Mouse (Mus musculus) spleen, adult 12 weeks (tissue): ENCODE measurements around the gene Lcor.

Source experiments
- DNase-seq: peaks from one replicate; pipeline ENCODE4 v3.0.0; 2022; ENCODE audit warnings: low spot score

Gene Lcor

DNA sequence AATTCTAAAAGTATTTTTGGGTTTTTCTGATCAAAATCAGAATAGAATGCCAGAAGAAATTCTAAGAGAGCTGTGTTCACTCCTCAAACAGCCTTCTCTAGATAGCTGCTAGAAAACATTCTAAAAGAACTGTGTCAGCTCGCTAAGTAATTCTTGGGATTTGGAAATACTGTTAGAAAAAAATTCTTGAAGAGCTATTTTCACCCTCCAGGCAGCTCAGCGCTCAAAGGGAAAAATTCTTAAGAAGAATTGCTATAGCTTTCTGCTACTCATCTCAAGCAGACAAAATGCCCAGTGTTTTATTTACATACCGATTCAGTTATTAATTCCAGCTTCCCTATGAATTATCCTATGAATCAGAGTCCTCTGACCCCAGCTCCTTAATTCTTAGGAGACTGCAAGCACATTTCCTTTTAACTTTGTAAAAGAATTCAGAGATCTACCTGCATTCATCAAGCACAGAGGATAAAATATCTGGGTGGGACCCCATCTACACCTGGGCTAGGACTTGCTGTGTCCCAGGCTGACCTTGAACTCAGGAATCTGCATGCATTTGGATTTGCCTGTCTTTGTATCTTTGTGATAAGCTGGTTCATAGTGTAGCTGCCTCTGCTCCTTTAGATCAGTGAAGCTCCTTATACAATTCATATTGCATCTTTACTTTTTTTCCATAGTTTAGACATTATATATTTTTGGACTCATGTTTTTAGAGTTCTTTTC is 5.7 kb upstream of the Lcor start:
- DNase-seq, result no peak

DNA sequence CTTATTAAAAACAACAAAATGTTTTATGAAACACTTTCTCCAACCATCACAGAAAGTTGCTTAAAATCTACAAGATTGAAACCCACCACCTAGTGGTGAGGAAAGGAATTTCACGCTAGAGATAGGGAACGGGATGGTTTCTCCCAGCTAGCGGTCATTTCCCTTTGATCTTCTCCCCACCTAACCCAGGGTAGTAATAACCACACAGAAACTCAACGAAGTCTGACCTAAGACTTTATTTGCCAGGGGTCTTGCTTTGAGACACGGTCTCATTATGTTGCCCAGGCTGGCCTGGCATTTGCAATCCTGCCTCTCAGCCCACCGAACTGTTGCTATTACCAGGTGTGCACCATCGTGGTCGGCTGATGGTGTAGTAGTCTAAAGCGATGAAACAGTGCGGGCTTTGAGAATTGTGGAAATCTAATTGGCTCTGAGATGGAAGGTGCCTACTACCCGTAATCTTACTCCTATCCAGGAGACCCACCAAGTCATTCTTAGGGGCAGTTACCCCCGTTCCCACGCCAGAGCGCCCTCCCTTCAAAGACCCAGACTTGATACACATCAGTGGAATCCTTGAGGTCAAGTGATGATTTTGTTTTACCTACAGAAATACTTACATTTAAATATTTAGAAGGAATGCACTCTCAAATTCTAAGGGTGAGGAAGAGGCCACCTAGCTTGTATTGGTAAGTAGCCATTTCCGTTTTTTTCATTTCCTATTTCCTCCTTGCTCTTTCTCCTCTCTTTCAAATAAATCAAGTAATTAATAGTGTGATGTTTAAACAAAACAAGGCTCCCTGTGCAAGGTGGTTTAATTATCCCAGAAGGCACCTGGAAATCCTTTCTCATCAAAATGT is 1.2 kb upstream of the Lcor start:
- DNase-seq, result peak; percentile 62

DNA sequence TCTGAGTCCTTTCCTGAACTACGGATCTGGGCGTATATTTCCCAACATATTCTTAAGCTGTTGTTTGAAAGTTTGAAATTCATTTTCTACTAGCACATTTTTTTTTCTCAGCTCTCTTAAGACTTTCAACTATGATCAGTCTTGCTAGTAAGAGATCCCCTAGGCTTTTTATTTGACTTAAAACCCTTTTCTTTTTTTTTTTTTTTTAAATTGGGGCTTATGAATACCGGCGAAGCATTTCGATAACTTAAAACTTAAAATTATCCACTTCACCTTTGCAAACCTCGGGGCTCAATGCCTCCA is 599 bp upstream of the Lcor start:
- DNase-seq, result no peak

DNA sequence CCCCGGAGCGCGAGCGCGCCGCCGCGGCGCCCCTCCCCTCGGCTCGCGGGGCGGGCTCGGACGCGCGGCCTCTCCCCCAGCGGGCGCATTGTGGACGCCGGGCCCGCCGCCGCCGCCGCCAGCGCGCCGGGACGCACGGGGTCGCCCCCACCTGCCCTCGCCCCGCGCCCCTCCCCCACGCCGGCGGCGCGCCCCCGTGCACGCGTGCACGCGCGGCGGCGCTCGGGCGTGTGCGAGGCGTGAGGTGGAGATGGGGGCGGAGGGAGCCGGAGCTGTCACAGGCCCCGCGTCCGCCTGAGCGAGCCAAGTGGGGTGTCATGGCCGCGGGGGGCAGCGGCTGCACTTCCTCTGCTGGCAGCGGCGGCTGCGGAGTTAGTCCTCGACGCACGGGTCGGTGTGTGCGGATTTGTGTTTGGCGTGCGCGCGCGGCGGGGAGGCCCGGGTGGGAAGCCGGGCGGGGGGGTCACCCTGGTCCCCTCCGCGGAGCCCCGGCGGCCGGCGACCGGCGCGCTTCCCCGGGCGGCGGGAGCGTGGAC is 540 bp downstream of the Lcor start:
- DNase-seq, result peak; percentile 63

DNA sequence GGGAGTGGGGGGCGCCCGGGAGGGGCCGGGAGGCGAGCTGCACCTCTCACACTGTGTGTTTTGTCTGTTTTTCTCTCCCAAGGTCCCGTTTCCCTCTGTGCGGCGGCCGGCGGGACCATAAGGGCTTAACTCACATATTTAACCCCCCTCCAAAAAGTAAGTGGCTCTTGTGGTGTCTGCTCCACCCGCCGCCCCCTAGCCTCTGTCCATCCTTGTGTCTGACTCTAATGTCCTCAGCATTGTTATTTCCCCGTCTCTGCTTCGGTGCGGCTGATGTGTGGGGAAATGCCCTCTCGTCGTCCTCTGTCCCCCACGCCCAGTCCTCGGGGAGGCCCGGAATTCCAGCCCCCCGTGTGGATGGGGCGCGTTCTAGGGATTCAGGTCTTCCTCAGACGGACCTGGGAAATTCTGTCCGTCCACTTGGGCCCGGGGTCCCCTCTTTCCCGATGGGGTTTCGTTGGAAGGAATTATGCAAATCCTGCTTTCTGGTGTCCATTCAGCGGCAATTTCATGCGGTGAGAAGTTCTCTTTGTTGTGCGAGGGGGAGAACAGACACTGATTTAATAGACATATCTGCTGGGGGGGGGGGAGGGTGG is 1.1 kb downstream of the Lcor start:
- DNase-seq, result peak; percentile 12

DNA sequence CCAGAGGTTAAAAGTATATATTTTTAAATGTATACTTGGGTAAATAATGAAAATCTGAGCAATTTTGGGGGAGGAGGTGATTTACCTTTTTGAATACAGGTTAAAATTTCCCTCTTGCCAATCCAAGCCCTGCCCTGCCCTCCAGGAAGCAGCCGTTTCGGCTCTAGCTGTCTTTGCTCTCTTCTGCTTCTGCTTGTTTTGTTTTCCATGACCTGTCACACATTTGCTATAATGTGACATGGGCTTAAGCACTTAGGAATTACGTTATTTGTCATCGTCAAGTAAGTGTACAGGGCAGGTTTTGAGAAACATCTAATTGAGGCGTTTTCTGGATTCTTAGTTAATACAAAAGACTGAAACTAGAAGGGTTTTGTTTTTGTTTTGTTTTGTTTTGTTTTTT is 1.9 kb downstream of the Lcor start:
- DNase-seq, result no peak

DNA sequence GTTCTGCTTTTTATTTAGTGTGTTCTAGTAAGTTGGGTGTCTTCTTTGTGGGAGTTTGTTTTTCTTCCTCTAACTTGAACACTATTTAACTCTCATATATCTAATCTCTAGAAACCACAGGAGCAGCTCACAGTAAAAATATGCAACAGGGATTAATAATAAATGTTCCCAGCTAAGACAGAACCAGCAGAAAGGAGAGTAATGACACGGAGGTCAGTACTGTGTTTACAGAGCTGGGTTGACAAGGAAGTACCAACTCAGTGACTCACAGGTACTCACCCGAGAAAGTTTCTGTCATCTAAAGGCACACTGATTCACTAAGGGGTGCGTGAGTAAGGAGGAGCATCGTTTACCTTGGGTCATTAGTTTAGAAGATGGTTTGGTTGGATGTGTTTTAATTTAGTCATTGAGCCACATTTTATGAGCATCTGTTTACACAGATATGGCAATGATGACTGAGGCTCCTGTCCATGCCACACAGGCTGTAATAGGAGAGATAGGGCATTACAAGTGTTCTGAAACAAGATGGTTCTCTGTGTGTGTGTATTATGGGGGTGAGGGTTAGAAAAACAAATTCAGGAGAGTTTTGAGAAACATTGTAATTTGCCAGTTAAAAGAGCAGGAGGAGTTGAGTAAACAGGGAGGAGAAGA is 13.1 kb downstream of the Lcor start:
- no peak for DNase-seq

DNA sequence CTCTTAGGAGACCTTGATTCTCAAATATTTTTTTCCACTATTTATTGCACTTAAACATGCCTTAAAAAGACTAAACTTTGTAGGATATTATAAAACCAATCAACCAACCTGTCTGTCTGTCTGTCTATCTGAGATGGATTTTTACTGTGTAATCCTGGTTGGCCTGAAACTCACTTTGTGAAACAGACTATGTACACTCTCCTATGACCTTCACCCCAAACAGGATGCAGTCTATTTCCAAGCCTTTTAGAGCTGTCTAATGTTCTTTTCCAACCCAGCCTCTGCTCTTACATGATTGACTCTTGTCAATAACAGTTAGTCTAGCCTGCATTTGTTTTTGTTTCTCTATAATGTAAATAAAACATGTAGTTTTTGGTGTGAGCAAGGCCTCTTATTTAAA is 13.6 kb downstream of the Lcor start:
- no peak for DNase-seq

DNA sequence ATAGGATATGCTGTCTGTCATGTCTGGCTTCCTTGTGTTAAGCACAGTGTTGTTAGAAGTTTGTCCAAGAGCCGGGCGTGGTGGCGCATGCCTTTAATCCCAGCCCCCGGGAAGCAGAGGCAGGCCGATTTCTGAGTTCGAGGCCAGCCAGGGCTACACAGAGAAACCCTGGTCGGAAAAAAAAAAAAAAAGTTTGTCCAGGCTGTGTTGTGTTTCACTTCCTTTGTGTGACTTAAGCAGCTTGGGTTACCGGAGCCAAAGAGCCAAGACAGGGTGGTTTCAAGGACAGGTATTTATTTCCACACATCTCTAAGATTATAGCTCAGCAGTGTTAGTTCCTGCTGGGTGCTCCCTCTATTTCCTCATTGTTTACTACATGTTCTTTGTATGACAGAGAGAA is 25.4 kb downstream of the Lcor start:
- DNase-seq, result no peak

DNA sequence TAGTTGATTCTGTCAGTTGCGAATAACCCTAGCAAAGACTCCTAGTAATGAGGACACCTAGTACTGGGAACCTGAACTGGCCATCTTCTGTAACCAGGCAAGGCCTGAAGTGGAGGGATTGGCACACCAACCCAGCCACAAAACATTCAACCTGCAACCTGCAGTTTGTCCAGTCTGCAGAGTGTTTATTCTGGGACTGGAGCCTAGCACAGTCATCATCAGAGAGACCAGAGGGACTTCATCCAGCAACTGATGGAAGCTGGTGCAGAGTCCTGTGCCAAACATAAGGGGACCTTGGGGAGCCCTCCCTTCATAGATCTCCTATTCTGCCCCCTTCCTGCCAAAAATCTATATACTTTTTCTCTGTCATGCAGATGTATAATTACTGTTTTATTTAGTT is 32.4 kb downstream of the Lcor start:
- DNase-seq, result no peak

DNA sequence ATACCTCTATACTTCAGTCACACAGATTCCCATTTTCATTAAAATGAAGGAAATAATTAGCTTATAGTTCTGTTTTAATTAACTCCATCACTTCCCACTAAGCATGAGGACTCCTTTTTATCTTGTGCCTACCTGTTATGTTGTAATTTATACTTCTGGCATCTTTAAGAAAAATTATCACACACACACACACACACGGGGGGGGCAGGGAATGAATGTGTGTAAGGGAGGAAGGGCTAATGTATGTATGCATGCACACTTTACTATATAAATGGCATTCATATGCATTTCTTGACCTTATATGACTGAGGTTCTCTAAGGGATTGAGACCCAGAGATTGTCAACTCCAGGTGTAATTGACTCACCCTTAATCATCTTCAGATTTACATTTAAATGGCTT is 33.1 kb downstream of the Lcor start:
- DNase-seq, result no peak

DNA sequence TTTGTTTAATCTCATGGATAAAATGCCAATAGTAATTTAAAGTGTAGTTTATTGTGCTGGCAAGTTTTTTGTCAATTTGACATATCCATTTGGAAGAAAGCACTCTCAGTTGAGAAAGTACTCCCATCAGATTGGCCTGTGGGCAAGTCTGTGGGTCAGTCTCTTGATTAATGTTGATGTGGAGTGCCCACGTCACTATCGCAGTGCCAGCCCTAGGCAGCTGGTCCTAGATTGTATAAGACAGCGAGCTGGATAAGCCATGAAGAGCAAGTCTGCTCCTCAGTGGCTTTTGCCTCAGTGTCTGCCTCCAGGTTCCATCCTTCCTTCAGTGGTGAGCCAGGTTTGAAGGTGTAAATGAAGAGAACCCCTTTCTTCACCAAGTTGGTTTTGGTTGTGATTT is 34.6 kb downstream of the Lcor start:
- DNase-seq, result no peak

DNA sequence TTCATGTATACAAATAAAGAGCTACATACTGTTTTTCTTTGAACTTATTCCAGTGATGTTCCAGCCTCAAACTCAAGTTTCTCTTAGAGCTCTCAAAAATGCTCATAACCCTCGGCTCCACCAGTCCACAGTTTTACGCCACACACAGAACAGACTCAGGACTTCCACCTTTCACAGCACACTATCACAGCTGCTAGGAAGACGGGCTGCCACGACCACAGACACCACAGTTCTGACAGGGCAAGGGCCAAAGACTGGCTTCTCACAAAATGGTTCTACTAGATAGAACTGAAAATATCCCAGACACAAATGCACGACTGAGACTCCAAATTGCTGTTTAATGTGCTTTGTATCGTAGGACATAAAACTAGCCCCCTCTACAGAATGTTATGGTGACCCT is 36.7 kb downstream of the Lcor start:
- DNase-seq, result no peak

DNA sequence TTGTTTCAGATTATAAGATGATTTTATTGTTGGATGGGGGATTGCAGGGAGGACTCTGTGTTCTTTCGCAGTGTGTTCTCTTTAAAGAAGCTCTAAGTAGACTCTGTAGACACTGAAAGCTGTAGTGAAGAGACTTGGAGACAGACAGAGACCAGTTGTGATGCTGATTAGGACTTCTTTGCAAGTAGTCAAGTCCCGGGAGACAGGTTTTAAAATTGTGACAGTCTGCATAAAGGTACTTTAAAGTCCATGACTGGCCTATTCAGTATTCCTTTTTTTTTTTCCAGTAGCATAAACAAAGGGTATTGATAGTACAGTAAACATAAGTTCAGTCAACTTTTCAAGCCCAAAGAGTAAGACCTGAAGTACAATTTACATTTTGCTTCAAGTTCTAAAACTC is 39.8 kb downstream of the Lcor start:
- no peak for DNase-seq

DNA sequence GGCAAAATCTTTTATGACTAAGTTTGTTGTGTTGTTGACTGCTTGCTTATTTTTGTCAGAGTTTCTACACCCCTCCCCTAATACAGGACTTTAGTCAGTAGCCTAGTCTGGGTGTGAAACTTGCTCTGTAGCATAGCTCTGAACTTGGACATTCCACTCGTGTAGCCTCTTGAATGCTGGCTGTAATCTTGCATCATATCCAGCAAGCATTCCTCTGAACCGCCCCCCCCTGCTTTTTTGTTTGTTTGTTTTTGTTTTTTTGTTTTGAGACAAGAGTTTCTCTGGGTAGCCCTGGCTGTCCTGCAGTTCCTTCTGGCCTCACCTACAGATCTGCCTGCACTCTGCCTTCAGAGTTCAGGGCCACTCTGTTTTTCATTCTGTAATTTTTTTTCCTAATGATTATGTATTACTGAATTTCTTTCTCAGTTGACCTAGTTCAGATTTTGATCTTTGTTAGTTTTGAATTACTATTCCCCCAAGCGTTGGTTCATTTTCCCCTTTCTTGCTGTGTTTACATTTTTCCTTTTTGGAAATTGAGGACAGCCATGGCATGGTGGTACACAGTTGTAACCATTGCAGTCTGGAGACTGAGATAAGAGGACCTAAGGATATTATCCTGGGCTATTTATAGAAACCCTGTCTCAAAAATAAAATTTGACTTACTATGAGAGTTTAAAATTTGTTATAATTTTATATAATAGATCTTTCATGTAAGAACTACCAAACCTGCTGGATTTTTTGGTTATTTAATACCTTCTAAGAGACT is 41.5 kb downstream of the Lcor start:
- DNase-seq, result no peak

DNA sequence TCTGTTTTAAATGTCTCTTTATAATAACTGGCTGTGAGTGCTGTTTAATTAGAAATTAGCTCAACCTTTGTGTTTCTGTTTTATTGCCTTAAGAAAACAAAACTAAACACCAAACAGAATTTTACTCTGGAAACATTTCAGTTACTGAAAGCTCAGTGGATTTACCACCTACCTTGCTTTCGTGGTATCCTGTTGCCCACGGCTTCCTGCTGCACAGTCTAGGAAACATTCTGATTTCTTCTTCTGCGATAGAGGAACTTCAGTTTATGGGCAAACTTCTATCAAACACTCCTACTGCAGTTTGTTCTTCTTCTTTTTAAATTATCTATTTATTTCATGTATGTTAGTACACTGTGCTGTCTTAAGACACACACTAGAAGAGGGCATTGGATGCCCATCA is 46.7 kb downstream of the Lcor start:
- DNase-seq, result no peak

DNA sequence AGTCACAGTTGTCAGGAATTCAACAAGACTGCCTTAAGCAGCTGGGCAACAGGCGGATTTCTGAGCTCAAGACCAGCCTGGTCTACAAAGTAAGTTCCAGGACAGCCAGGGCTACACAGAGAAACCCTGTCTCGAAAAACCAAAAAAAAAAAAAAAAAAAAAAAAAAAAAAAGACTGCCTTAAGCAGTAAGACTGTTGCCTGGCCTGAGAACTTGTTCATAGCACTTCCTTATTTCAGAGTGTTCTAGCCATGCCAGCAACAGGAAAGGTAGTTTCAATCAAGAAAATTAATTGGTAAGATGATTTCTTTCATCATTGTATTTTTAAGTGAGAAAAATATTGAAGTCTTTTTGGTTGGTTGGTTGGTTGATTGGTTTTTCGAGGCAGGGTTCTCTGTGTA is 51.6 kb downstream of the Lcor start:
- no peak for DNase-seq

DNA sequence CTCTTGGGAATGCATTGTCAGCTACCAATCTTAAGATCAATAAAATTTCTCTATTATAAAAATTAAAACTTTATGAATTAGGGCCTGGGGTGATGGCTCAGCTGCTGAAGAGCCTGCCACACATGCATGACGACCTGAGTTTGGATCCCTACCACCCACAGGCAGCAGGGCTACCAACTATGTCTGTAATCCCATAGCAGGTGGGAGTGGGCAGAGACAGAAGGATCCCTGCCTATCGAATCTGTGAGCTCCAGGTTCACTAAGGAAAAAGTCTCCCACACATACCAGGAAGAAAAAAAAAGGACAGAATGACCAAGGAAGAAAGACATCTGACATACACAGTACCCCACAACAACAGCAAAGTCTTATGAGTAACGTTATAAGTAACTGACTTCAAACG is 74.5 kb downstream of the Lcor start:
- no peak for DNase-seq

DNA sequence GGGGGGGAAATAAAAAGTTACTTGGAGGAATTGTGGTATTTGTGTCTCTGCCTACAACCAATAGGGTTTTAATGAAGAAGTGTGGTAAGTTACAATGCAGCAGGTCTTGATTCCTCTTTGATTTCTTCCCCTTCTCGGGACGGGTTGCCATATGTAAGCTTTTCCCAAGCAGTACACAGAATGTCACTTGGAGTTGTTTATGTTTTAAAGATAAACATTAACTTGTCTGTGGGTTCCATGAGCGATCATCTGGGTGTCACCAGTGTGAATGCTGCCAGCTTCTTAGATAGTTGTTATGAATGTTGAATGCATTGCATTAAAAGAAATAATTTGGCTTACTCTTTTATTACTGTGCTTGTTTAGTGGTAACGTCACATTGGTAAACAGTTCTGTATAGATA is 75.1 kb downstream of the Lcor start:
- DNase-seq, result no peak

DNA sequence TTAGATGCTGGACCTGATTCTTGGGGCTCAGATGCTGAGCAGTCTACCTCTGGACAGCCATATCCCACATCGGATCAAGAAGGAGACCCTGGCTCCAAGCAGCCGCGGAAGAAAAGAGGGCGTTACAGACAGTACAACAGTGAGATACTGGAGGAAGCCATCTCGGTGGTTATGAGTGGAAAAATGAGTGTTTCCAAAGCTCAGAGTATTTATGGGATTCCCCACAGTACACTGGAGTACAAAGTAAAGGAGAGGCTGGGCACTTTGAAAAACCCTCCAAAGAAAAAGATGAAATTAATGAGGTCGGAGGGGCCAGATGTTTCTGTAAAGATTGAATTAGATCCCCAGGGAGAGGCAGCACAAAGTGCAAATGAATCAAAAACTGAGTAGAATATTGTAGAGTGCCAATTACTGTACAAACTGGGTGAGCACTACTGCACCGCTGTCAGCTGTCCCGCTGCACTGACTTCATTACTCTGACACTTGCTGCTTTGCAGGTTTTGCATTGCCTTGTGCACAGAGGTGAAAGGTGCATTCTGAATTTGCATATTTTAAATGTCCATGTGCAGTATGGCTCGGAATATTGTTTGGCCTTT is 76.6 kb downstream of the Lcor start:
- no peak for DNase-seq

DNA sequence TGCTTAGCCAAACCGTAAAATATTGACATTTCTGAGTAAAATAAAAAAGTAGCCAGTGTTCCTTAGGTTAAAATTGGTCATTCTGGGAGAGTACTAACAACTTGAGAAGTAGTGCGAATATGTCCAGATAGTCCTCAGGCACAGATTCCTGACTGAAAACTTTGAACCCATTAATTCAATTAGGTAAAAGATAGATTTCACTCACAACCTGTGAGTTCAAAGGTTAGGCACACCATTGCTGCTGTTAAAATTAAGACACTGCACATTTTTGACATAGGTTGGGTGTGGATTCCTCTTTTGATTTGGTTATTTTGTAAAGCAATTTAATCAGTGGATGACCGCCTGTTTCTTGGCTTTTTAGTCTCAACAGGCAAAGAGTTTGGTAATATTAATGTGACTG is 78.4 kb downstream of the Lcor start:
- no peak for DNase-seq

DNA sequence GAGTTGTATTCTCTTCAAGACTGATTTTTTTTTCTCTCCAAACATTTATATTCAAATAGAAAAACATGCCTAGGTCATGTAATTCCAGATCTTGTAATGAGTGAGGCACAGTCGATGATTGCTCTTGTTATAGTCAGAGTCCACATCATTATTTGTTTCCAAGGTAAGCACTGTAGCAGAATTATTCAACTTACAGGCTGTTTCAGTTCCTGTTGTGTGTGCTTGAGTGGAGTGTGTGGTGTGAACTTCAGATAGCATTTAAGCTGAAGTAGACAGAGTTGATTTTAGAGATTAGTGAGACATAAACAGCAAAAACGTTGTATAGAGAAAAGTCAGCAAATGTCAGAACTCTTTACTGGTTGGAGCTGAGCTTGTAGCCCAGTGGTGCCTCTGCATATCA is 86.4 kb downstream of the Lcor start:
- no peak for DNase-seq
